ENCODE assay signal across 25 mouse cellular contexts in genomic region chr16:57127825-57128224, GRCm38 (mm10). TPM values are rescaled to one million over a fixed set of nuclear protein-coding genes. Genes with fewer than 3 reads are reported as not detected.
DNase-seq lines count a peak whose midpoint lies in the region; ATAC-seq and TF ChIP-seq lines count a peak whose summit lies in the region.
"Had no signal": no experiment of that assay in that cellular context is flagged by ENCODE, and none has a peak within 500 bp of the region (broad histone marks: within the 10 kb centered on the region; RNA-seq: fewer than 3 reads in every experiment).

No protein-coding gene starts in this region.

- no peaks in the 10 kb centered on the region for H3K9me3 ChIP-seq in liver, embryonic 12.5 days (replicated peaks)
- H3K9me3 ChIP-seq in liver, embryonic 15.5 days (replicated peaks): no peaks in the 10 kb centered on the region
- no peaks in the 10 kb centered on the region for H3K9me3 ChIP-seq in stomach, postnatal 0 days (ENCODE audit: control insufficient read depth, low read length)
- H3K9me3 ChIP-seq: embryonic facial prominence, embryonic 13.5 days; forebrain, embryonic 12.5 days; heart, embryonic 12.5 days; hindbrain, embryonic 12.5 days had no signal

- peaks cover 43% of the 10 kb centered on the region for H3K4me1 ChIP-seq in liver, adult 2 months (ENCODE audit: control insufficient read depth, insufficient read depth, low read length)
- H3K4me1 ChIP-seq in liver, embryonic 12.5 days: peaks cover 41% of the 10 kb centered on the region
- peaks cover 45% of the 10 kb centered on the region for H3K4me1 ChIP-seq in liver, embryonic 15.5 days (replicated peaks)
- H3K4me1 ChIP-seq in stomach, postnatal 0 days (replicated peaks; ENCODE audit: control insufficient read depth, insufficient read depth): 0 out of 2 replicates have a peak, but pooled peaks cover 3% of the 10 kb centered on the region

- H3K27ac ChIP-seq in liver, adult 2 months (replicated peaks; ENCODE audit: insufficient read depth, low read depth, low read length): peak overlapping the region; percentile 84
- no peak overlapping the region for H3K27ac ChIP-seq in liver, embryonic 12.5 days
- H3K27ac ChIP-seq in liver, embryonic 15.5 days (replicated peaks): peak overlapping the region; percentile 33; the same call in 1 of the 2 replicates
- H3K27ac ChIP-seq in stomach, postnatal 0 days (replicated peaks): peak overlapping the region; percentile 24; the same call in 1 of the 2 replicates
- H3K27ac ChIP-seq: embryonic facial prominence, embryonic 13.5 days; forebrain, embryonic 12.5 days; hindbrain, embryonic 12.5 days had no signal

- H3K4me2 ChIP-seq in liver, embryonic 12.5 days: no peak overlapping the region
- 0 out of 2 replicates have a peak overlapping the region, but pooled peaks have one; percentile 4 for H3K4me2 ChIP-seq in liver, embryonic 15.5 days
- H3K4me2 ChIP-seq in stomach, postnatal 0 days (replicated peaks; ENCODE audit: low read depth): no peak overlapping the region
- H3K4me2 ChIP-seq: embryonic facial prominence, embryonic 13.5 days; forebrain, embryonic 12.5 days; heart, embryonic 12.5 days; hindbrain, embryonic 12.5 days had no signal

- TF ChIP-seq POLR2A in liver, adult 2 months (IDR thresholded peaks at IDR 0.05; ENCODE audit: extremely low read depth, insufficient read depth, low read length): no peak

- H3K9ac ChIP-seq in liver, adult 2 months (ENCODE audit: low read depth, low read length): peak overlapping the region; percentile 42
- H3K9ac ChIP-seq in liver, embryonic 12.5 days: no peak overlapping the region
- no peak overlapping the region for H3K9ac ChIP-seq in liver, embryonic 15.5 days
- H3K9ac ChIP-seq in stomach, postnatal 0 days (ENCODE audit: low read length): no peak overlapping the region
- H3K9ac ChIP-seq: embryonic facial prominence, embryonic 13.5 days; forebrain, embryonic 12.5 days; heart, embryonic 12.5 days; hindbrain, embryonic 12.5 days had no signal

- no peaks in the 10 kb centered on the region for H3K36me3 ChIP-seq in liver, adult 2 months (ENCODE audit: control insufficient read depth, insufficient read depth, low read length)
- H3K36me3 ChIP-seq in liver, embryonic 12.5 days: peaks cover 15% of the 10 kb centered on the region
- no peaks in the 10 kb centered on the region for H3K36me3 ChIP-seq in liver, embryonic 15.5 days (replicated peaks)
- H3K36me3 ChIP-seq in stomach, postnatal 0 days (ENCODE audit: control insufficient read depth, insufficient read depth, low read length): no peaks in the 10 kb centered on the region
- H3K36me3 ChIP-seq: embryonic facial prominence, embryonic 13.5 days; forebrain, embryonic 12.5 days; heart, embryonic 12.5 days; hindbrain, embryonic 12.5 days had no signal

- no peaks in the 10 kb centered on the region for H3K27me3 ChIP-seq in liver, adult 2 months (ENCODE audit: control insufficient read depth, insufficient read depth, low read length)
- H3K27me3 ChIP-seq in liver, embryonic 12.5 days (replicated peaks): no peaks in the 10 kb centered on the region
- H3K27me3 ChIP-seq in liver, embryonic 15.5 days: no peaks in the 10 kb centered on the region
- no peaks in the 10 kb centered on the region for H3K27me3 ChIP-seq in stomach, postnatal 0 days (ENCODE audit: control insufficient read depth, insufficient read depth, low read length)
- H3K27me3 ChIP-seq: embryonic facial prominence, embryonic 13.5 days; forebrain, embryonic 12.5 days; heart, embryonic 12.5 days; hindbrain, embryonic 12.5 days had no signal

- H3K4me3 ChIP-seq in liver, adult 2 months (ENCODE audit: insufficient read depth, low read depth, low read length): no peak overlapping the region
- H3K4me3 ChIP-seq in liver, embryonic 12.5 days: no peak overlapping the region
- no peak overlapping the region for H3K4me3 ChIP-seq in liver, embryonic 15.5 days (replicated peaks)
- no peak overlapping the region for H3K4me3 ChIP-seq in stomach, postnatal 0 days (ENCODE audit: low read depth, low read length)
- H3K4me3 ChIP-seq: embryonic facial prominence, embryonic 13.5 days; forebrain, embryonic 12.5 days; heart, embryonic 12.5 days; hindbrain, embryonic 12.5 days had no signal

- no peak for TF ChIP-seq EP300 in stomach, postnatal 0 days (optimal IDR thresholded peaks at IDR 0.05)

- TF ChIP-seq CTCF in liver, adult 2 months (IDR thresholded peaks at IDR 0.05; ENCODE audit: low read depth, low read length): no peak
- TF ChIP-seq CTCF in stomach, postnatal 0 days (IDR thresholded peaks at IDR 0.05; ENCODE audit: low read depth): no peak

- no peak for ATAC-seq in liver, embryonic 12.5 days
- no peak for ATAC-seq in liver, embryonic 15.5 days (ENCODE audit: insufficient read depth)
- peak; percentile 65 for ATAC-seq in stomach, postnatal 0 days (ENCODE audit: low FRiP score, low TSS enrichment)
- ATAC-seq: CD4-positive, CD25-positive, alpha-beta regulatory T cell, adult 4 months; forebrain, embryonic 16.5 days; hindbrain, embryonic 16.5 days had no signal

- peak; percentile 82 for DNase-seq in liver, adult 2 months (ENCODE audit: extremely low read depth, low read depth, low spot score)
- peak; percentile 30 for DNase-seq in adipocyte (ENCODE audit: low spot score)
- peak; percentile 19 for DNase-seq in stomach, postnatal 0 days (ENCODE audit: low spot score)
- DNase-seq in cerebellum, adult 11 months: no peak
- no peak for DNase-seq in B cell, adult 2 months
- DNase-seq: adrenal gland, postnatal 14 days; cerebellum, adult 18-20 months; cerebellum, adult 9-11 months; cerebellum, postnatal 36 days; gastrocnemius, postnatal 25 days; heart, postnatal 36 days had no signal

- WGBS in liver, adult 2 months: 20% methylated on average over 2 of the region's 2 CpGs
- 79% methylated on average over 2 of the region's 2 CpGs for WGBS in liver, embryonic 12.5 days (ENCODE audit: insufficient replicate concordance)
- 76% methylated on average over 2 of the region's 2 CpGs for WGBS in liver, embryonic 15.5 days (ENCODE audit: insufficient replicate concordance)
- WGBS in stomach, postnatal 0 days: 26% methylated on average over 2 of the region's 2 CpGs

- peaks cover 30% of the 10 kb centered on the region; the same call in 1 of the 2 replicates for H3K79me2 ChIP-seq in liver, adult 2 months (ENCODE audit: control insufficient read depth, insufficient read depth, low read length)

RNA-seq across cellular contexts. Expression of gene Tomm70a, which starts 6.3 kb away (rescaled TPM):
- 50.0 and 62.0 TPM in 2 replicates for total RNA-seq in liver, adult 2 months (2014; rRNA removed)
- polyA plus RNA-seq in liver, adult 2 months (2012; rRNA removed): 14.2 and 17.0 TPM in 2 replicates
- polyA plus RNA-seq in liver, embryonic 12.5 days (2016; fragmentation: Nextera tagmentation; extraction: Ambion mirVana): 50.7 and 51.2 TPM in 2 replicates
- 22.0 and 22.8 TPM in 2 replicates for polyA plus RNA-seq in liver, embryonic 15.5 days (2015; fragmentation: Nextera tagmentation; extraction: Ambion mirVana)
- 26.5 and 27.2 TPM in 2 replicates for polyA plus RNA-seq in stomach, postnatal 0 days (2015; fragmentation: Nextera tagmentation; extraction: Ambion mirVana)

RNA-seq across cellular contexts. Expression of gene Nit2, which starts 39.3 kb away (rescaled TPM):
- total RNA-seq in liver, adult 2 months (2014; rRNA removed): 260 and 288 TPM in 2 replicates
- polyA plus RNA-seq in liver, adult 2 months (2012; rRNA removed): 172 and 195 TPM in 2 replicates
- polyA plus RNA-seq in liver, embryonic 12.5 days (2016; fragmentation: Nextera tagmentation; extraction: Ambion mirVana): 42.5 and 42.6 TPM in 2 replicates
- 39.5 and 44.5 TPM in 2 replicates for polyA plus RNA-seq in liver, embryonic 15.5 days (2015; fragmentation: Nextera tagmentation; extraction: Ambion mirVana)
- 40.2 and 41.3 TPM in 2 replicates for polyA plus RNA-seq in stomach, postnatal 0 days (2015; fragmentation: Nextera tagmentation; extraction: Ambion mirVana)

RNA-seq across cellular contexts. Expression of gene Tmem45a2, which starts 56.7 kb away (rescaled TPM):
- total RNA-seq in liver, adult 2 months (2014; rRNA removed): not detected in 2 replicates
- polyA plus RNA-seq in liver, adult 2 months (2012; rRNA removed): not detected in 2 replicates
- polyA plus RNA-seq in liver, embryonic 12.5 days (2016; fragmentation: Nextera tagmentation; extraction: Ambion mirVana): 0.08 TPM in 1 of 2 replicates, not detected in the other
- 0.15 and 0.16 TPM in 2 replicates for polyA plus RNA-seq in liver, embryonic 15.5 days (2015; fragmentation: Nextera tagmentation; extraction: Ambion mirVana)
- 30.4 and 31.5 TPM in 2 replicates for polyA plus RNA-seq in stomach, postnatal 0 days (2015; fragmentation: Nextera tagmentation; extraction: Ambion mirVana)
- total RNA-seq: adrenal gland, adult 18-20 months; gastrocnemius, postnatal 25 days; granulocyte monocyte progenitor cell, adult 5-6 weeks; heart, adult 8-10 months; heart, postnatal 36 days; MEL had no signal
- polyA plus RNA-seq: CD4-positive, CD25-positive, alpha-beta regulatory T cell, adult 4 months; forebrain, embryonic 12.5 days; forebrain, embryonic 16.5 days; heart, embryonic 12.5 days; heart, embryonic 16.5 days had no signal

Comparison
In these comparisons a context has a peak if more than half of its experiments do, and no peak if none do; other contexts are left out.
1. DNase-seq: peak in liver, adult 2 months (single experiment), adipocyte (single experiment) and stomach, postnatal 0 days (single experiment); none in cerebellum, adult 11 months (single experiment) and B cell, adult 2 months (0 of 2).
2. RNA of gene Tmem45a2, which starts 56.7 kb away (polyA plus RNA-seq): 30.4 to 31.5 TPM in stomach, postnatal 0 days; 0.15 to 0.16 TPM in liver, embryonic 15.5 days, 0.08 TPM in liver, embryonic 12.5 days and not detected in liver, adult 2 months; every median in the first group is over 10 times any median in the second.